Mouse (Mus musculus) kidney, postnatal 0 days (tissue): ENCODE data around the gene Robo1. TPM values are rescaled to one million over a fixed set of nuclear protein-coding genes. Genes with fewer than 3 reads are reported as not detected.

Experiments
- ATAC-seq: fragments of 200-750 bp; cut with Nextera tagmentation; replicated peaks from 2 replicates; pipeline ENCODE4 v1.8.0; 2017; ENCODE audit warnings: low read depth, moderate number of reproducible peaks, moderate TSS enrichment, moderate library complexity; ENCODE audit not compliant: low FRiP score
- DNase-seq: peaks from one replicate; pipeline ENCODE4 v3.0.0-alpha.2; 2016; ENCODE audit warnings: low spot score
- H3K27ac ChIP-seq: fragments of 300-500 bp; sonication (generic); 2 replicates; pipeline ENCODE4 v1.5.1; 2014; ENCODE audit warnings: mild to moderate bottlenecking
- H3K27me3 ChIP-seq: fragments of 300-500 bp; sonication (generic); 2 replicates; pipeline ENCODE4 v1.6.1; 2014; ENCODE audit warnings: low read length, mixed read lengths; ENCODE audit not compliant: insufficient read depth
- H3K36me3 ChIP-seq: fragments of 300-500 bp; sonication (generic); 2 replicates; pipeline ENCODE4 v1.6.1; 2014; ENCODE audit warnings: low read length, mixed read lengths; ENCODE audit not compliant: insufficient read depth
- H3K4me1 ChIP-seq: fragments of 300-500 bp; sonication (generic); replicated peaks from 2 replicates; pipeline ENCODE4 v1.6.1; 2014; ENCODE audit warnings: antibody characterized with exemption, low read length, mixed read lengths; ENCODE audit not compliant: insufficient read depth
- H3K4me2 ChIP-seq: fragments of 300-500 bp; sonication (generic); 2 replicates; pipeline ENCODE4 v1.6.1; 2014; ENCODE audit warnings: mild to moderate bottlenecking, low read length, moderate library complexity, mixed read lengths
- H3K4me3 ChIP-seq: fragments of 300-500 bp; sonication (generic); replicated peaks from 2 replicates; pipeline ENCODE4 v1.5.1; 2014; ENCODE audit warnings: low read depth, low read length
- H3K9ac ChIP-seq: fragments of 300-500 bp; sonication (generic); 2 replicates; pipeline ENCODE4 v1.6.1; 2014; ENCODE audit warnings: low read depth, low read length
- H3K9me3 ChIP-seq: fragments of 300-500 bp; sonication (generic); replicated peaks from 2 replicates; pipeline ENCODE4 v1.6.1; 2016; ENCODE audit warnings: low read length, inconsistent platforms, mixed read lengths
- CTCF ChIP-seq: IDR thresholded peaks from 2 replicates; pipeline ENCODE4 v1.5.1; 2016; ENCODE audit warnings: antibody characterized with exemption, low read depth, mild to moderate bottlenecking, moderate library complexity
- WGBS: fragments of 180-500 bp; shearing (Covaris S2); extraction: QIAGEN DNeasy Blood & Tissue Kit; methylation state at CpG from one replicate; pipeline ENCODE4 v1.1.7; 2014; 5-methylcytosine and 5-hydroxymethylcytosine counted together
- polyA plus RNA-seq: library from polyadenylated mRNA; unstranded; fragments of >200 nt; fragmentation: Nextera tagmentation; extraction: Ambion mirVana; gene quantifications from 2 replicates; pipeline ENCODE4 v1.2.1, GENCODE M21; 2015

Robo1 gene
- polyA plus RNA-seq, 1 experiment from 2014 or later = 14.5 TPM

GRCm38 (mm10) chr16:72861707-72862277 lies 553.7 kb downstream of the Robo1 start:
- ATAC-seq (no peak), DNase-seq (peak; percentile 24)
- Histone ChIP-seq H3K9ac (no peak overlapping the region), H3K4me2 (no peak overlapping the region), H3K27ac (no peak overlapping the region), H3K36me3 (no peaks in the 10 kb centered on the region), H3K27me3 (no peaks in the 10 kb centered on the region), H3K4me3 (no peak overlapping the region), H3K4me1 (no peaks in the 10 kb centered on the region), H3K9me3 (no peaks in the 10 kb centered on the region)
- WGBS = 60% methylated on average over 7 of the region's 7 CpGs
- TF ChIP-seq CTCF = no peak

- TF ChIP-seq CTCF = no peak
- H3K27ac ChIP-seq = no peak overlapping the region
- no peak overlapping the region for H3K9ac ChIP-seq
- H3K4me2 ChIP-seq = no peak overlapping the region
- ATAC-seq = no peak
- H3K36me3 ChIP-seq = no peaks in the 10 kb centered on the region
- WGBS = 80% methylated on average over 4 of the region's 4 CpGs
- H3K27me3 ChIP-seq = no peaks in the 10 kb centered on the region
- no peaks in the 10 kb centered on the region for H3K4me1 ChIP-seq
- no peak overlapping the region for H3K4me3 ChIP-seq
- H3K9me3 ChIP-seq = no peaks in the 10 kb centered on the region
- DNase-seq = no peak
Observed at GRCm38 (mm10) chr16:72866011-72866410, 557.9 kb downstream of the Robo1 start.

- H3K4me2 ChIP-seq = no peak overlapping the region
- no peak for TF ChIP-seq CTCF
- 72% methylated on average over 8 of the region's 8 CpGs for WGBS
Observed at GRCm38 (mm10) chr16:72874934-72875732, 567.0 kb downstream of the Robo1 start.

GRCm38 (mm10) chr16:72888108-72888507 lies 580.0 kb downstream of the Robo1 start:
- ATAC-seq (no peak), DNase-seq (peak; percentile 51)
- WGBS = 58% methylated on average over 7 of the region's 7 CpGs
- H3K9ac ChIP-seq = no peak overlapping the region
- no peak for TF ChIP-seq CTCF
- H3K4me1 ChIP-seq = no peaks in the 10 kb centered on the region
- H3K27me3 ChIP-seq = no peaks in the 10 kb centered on the region
- no peaks in the 10 kb centered on the region for H3K36me3 ChIP-seq
- H3K4me2 ChIP-seq = no peak overlapping the region; the same call in 1 of the 2 replicates
- no peak overlapping the region for H3K4me3 ChIP-seq
- H3K27ac ChIP-seq = no peak overlapping the region
- H3K9me3 ChIP-seq = no peaks in the 10 kb centered on the region

More at GRCm38 (mm10) chr16:72874934-72875732, 567.0 kb downstream of the Robo1 start:
- Histone ChIP-seq H3K9me3 (no peaks in the 10 kb centered on the region), H3K36me3 (no peaks in the 10 kb centered on the region), H3K27ac (no peak overlapping the region), H3K4me1 (no peaks in the 10 kb centered on the region), H3K27me3 (no peaks in the 10 kb centered on the region), H3K4me3 (no peak overlapping the region), H3K9ac (no peak overlapping the region)
- ATAC-seq (no peak), DNase-seq (no peak)

GRCm38 (mm10) chr16:72889401-72889800 lies 581.3 kb downstream of the Robo1 start:
- Histone ChIP-seq H3K9ac (no peak overlapping the region), H3K4me2 (no peak overlapping the region), H3K36me3 (no peaks in the 10 kb centered on the region), H3K27ac (no peak overlapping the region), H3K4me3 (no peak overlapping the region), H3K9me3 (no peaks in the 10 kb centered on the region), H3K27me3 (no peaks in the 10 kb centered on the region), H3K4me1 (no peaks in the 10 kb centered on the region)
- no peak for TF ChIP-seq CTCF
- no peak for DNase-seq
- 91% methylated on average over 9 of the region's 9 CpGs for WGBS
- no peak for ATAC-seq

GRCm38 (mm10) chr16:72897125-72897524 lies 589.0 kb downstream of the Robo1 start:
- Histone ChIP-seq H3K36me3 (no peaks in the 10 kb centered on the region), H3K4me2 (no peak overlapping the region), H3K9me3 (no peaks in the 10 kb centered on the region), H3K27ac (no peak overlapping the region), H3K9ac (no peak overlapping the region), H3K4me3 (no peak overlapping the region), H3K27me3 (no peaks in the 10 kb centered on the region), H3K4me1 (no peaks in the 10 kb centered on the region)
- ATAC-seq (no peak), DNase-seq (no peak)
- 74% methylated on average over 11 of the region's 11 CpGs for WGBS
- TF ChIP-seq CTCF = no peak
